Mouse (Mus musculus) E14TG2a.4 (cell line): ENCODE measurements around the gene Trmt10b.

Experiments
- CTCF ChIP-seq: conservative IDR thresholded peaks from 2 replicates; pipeline ENCODE4 v1.5.1; 2014; ENCODE audit warnings: low read length
- NANOG ChIP-seq: IDR thresholded peaks from 2 replicates; pipeline ENCODE4 v1.6.1; 2014; ENCODE audit warnings: borderline replicate concordance, low read length, mixed read lengths
- POU5F1 ChIP-seq: IDR thresholded peaks from 2 replicates; pipeline ENCODE4 v1.6.1; 2014; ENCODE audit warnings: low read length, borderline replicate concordance

- TF ChIP-seq CTCF: no peak
- TF ChIP-seq NANOG: no peak
- TF ChIP-seq POU5F1: no peak
Measured at GRCm38 (mm10) chr4:45271041-45271452, 25.9 kb upstream of the Trmt10b start.
